Mouse (Mus musculus): ENCODE results near the gene Mcrip2.

GRCm38 (mm10) chr17:25900193-25900592, 31.6 kb upstream of the Mcrip2 start:
- no peak for TF ChIP-seq CTCF (IDR thresholded peaks at IDR 0.05; ENCODE audit: extremely low read depth, insufficient read depth, insufficient read length, insufficient replicate concordance)
- no peak for TF ChIP-seq POLR2A (IDR thresholded peaks at IDR 0.05; ENCODE audit: low read depth, low read length)

Data from spleen, adult 2 months (tissue).